Mouse (Mus musculus) heart, adult 18-20 months (tissue): ENCODE measurements at regions not wholly inside any gene's neighbourhood (a gene's known extent, or its start where the extent isn't known, plus 50 kb on each side); places are given as distances from the start of the nearest gene placed in this dataset.
"Not testable (repeated sequence)": the region's sequence is repeated elsewhere in the genome, so short reads cannot be mapped to it uniquely, and the experiment has no call there.

ENCODE experiments used
- DNase-seq, 2 experiments: peaks; one replicate each; pipeline ENCODE4 v3.0.0; 2021 to 2022; ENCODE audit warnings: mixed read lengths in 1 of 2

GRCm38 (mm10) chr5:118459391-118459792 lies 101.1 kb upstream of the Med13l start:
- DNase-seq, result peak; percentile 52 to 53

GRCm38 (mm10) chr5:118461967-118462366 lies 98.5 kb upstream of the Med13l start:
- DNase-seq, result no peak

GRCm38 (mm10) chr5:118464931-118465801 lies 95.3 kb upstream of the Med13l start:
- DNase-seq, result peak; percentile 78 to 80

GRCm38 (mm10) chr5:118465991-118466750 lies 94.3 kb upstream of the Med13l start:
- DNase-seq, result peak; percentile 34 to 50

GRCm38 (mm10) chr5:118468739-118469138 lies 91.7 kb upstream of the Med13l start:
- DNase-seq, result no peak

GRCm38 (mm10) chr5:118471569-118471968 lies 88.9 kb upstream of the Med13l start:
- no peak for DNase-seq

GRCm38 (mm10) chr5:118472291-118472690 lies 88.2 kb upstream of the Med13l start:
- DNase-seq, result no peak

GRCm38 (mm10) chr5:118473128-118473730 lies 87.2 kb upstream of the Med13l start:
- no peak for DNase-seq

GRCm38 (mm10) chr5:118476597-118476996 lies 83.9 kb upstream of the Med13l start:
- peak; percentile 65 to 66 for DNase-seq

- peak; percentile 35 to 42 for DNase-seq
Measured at GRCm38 (mm10) chr5:118477131-118478119, 83.1 kb upstream of the Med13l start.

- peak; percentile 75 to 86 for DNase-seq
Measured at GRCm38 (mm10) chr5:118478120-118478768, 82.2 kb upstream of the Med13l start.

GRCm38 (mm10) chr5:118480000-118480399 lies 80.5 kb upstream of the Med13l start:
- DNase-seq, result peak in 1 of 2 experiments; percentile 36

- no peak for DNase-seq
Measured at GRCm38 (mm10) chr5:118480965-118481793, 79.3 kb upstream of the Med13l start.

- DNase-seq, result no peak
Measured at GRCm38 (mm10) chr5:118481794-118482049, 78.8 kb upstream of the Med13l start.

- DNase-seq, result no peak
Measured at GRCm38 (mm10) chr5:118482598-118482997, 77.9 kb upstream of the Med13l start.

- DNase-seq, result peak; percentile 44 to 72
Measured at GRCm38 (mm10) chr5:118483001-118483400, 77.5 kb upstream of the Med13l start.

GRCm38 (mm10) chr5:118483532-118483931 lies 76.9 kb upstream of the Med13l start:
- peak; percentile 24 to 45 for DNase-seq

GRCm38 (mm10) chr5:118485191-118485590 lies 75.3 kb upstream of the Med13l start:
- no peak for DNase-seq

- not testable (repeated sequence) for DNase-seq
Measured at GRCm38 (mm10) chr5:118492522-118492921, 68.0 kb upstream of the Med13l start.
